In the genomic region with DNA sequence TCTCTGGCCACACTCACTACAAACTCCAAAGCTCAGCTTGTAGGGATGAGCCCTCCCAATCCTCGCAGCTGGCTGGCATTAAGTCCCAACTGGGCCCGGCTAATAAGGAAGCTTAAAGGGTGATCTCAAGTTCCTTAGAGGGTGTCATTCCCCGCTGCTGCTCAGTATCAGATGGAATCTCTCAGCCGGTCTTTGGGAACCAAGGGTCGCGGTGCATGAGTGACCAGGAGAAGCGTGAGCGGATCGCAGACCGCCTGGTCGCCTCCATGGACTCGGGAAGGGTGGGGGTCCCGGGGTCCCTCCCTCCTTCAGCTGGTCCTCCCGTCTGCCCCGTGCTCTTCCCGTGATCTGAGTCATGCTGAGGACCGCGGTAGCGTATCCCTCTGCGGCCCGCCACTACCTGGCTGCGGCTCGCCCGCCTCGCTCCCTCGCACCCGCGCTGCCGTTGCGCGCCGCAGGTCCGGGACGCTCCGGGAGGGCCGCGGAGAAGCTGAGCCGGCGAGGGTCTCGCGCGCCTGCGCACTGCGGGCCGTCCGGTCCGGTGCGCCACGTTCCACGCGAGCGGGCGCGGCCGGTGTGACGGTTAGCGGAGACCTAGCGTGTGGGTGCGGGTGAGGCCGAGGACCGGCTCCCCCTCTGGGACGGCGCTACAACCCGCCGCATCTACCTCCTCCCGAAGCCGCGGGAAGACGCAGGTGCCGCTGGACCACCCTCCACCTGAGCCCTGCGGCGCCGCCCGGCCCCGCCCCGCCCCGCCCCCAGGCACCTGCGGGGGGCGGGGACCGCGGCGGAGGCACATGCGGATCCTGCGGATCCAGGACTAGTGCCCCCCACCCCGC, we compare ENCODE assay signal across 8 mouse cellular contexts. TPM values are rescaled to one million over a fixed set of nuclear protein-coding genes. Genes with fewer than 3 reads are reported as not detected.
DNase-seq lines count a peak whose midpoint lies in the region; ATAC-seq and TF ChIP-seq lines count a peak whose summit lies in the region.

Gene Tdrd5 (minus strand): TSS at position 754 of the 839 bp plus-strand sequence.

- TF ChIP-seq CTCF in brain, embryonic 14.5 days (IDR thresholded peaks at IDR 0.05; ENCODE audit: borderline replicate concordance, extremely low read depth, insufficient read depth, insufficient read length): no peak
- no peak for TF ChIP-seq CTCF in kidney, adult 2 months (conservative IDR thresholded peaks at IDR 0.05; ENCODE audit: insufficient read depth, insufficient read length, low read depth, low read length)
- no peak for TF ChIP-seq CTCF in liver, adult 2 months (IDR thresholded peaks at IDR 0.05; ENCODE audit: low read depth, low read length)

- H3K27me3 ChIP-seq in forebrain, embryonic 13.5 days: peaks cover 57% of the 10 kb centered on the region
- H3K27me3 ChIP-seq in kidney, adult 2 months (replicated peaks; ENCODE audit: control insufficient read depth, insufficient read depth, low read length): peaks cover 3% of the 10 kb centered on the region
- peaks cover 20% of the 10 kb centered on the region for H3K27me3 ChIP-seq in liver, adult 2 months (ENCODE audit: control insufficient read depth, insufficient read depth, low read length)
- peaks cover 53% of the 10 kb centered on the region for H3K27me3 ChIP-seq in neural tube, embryonic 13.5 days

- ATAC-seq in forebrain, embryonic 13.5 days: peak; percentile 90
- ATAC-seq in neural tube, embryonic 13.5 days (ENCODE audit: low read depth): peak; percentile 94

- under 1% methylated on average over 83 of the region's 85 CpGs for WGBS in forebrain, embryonic 13.5 days
- WGBS in kidney, adult 2 months: 1% methylated on average over 85 of the region's 85 CpGs
- 2% methylated on average over 85 of the region's 85 CpGs for WGBS in liver, adult 2 months
- under 1% methylated on average over 85 of the region's 85 CpGs for WGBS in neural tube, embryonic 13.5 days

- peak within 1 kb of the TSS; percentile 99 for H3K4me2 ChIP-seq in forebrain, embryonic 13.5 days
- H3K4me2 ChIP-seq in neural tube, embryonic 13.5 days: peak within 1 kb of the TSS; percentile 98

- peak within 1 kb of the TSS; percentile 65 for H3K9ac ChIP-seq in forebrain, embryonic 13.5 days
- H3K9ac ChIP-seq in liver, adult 2 months (ENCODE audit: low read depth, low read length): peak within 1 kb of the TSS; percentile 25; the same call in 1 of the 2 replicates
- peak within 1 kb of the TSS; percentile 76 for H3K9ac ChIP-seq in neural tube, embryonic 13.5 days

- no peaks in the 10 kb centered on the region for H3K9me3 ChIP-seq in forebrain, embryonic 13.5 days (replicated peaks)
- no peaks in the 10 kb centered on the region for H3K9me3 ChIP-seq in neural tube, embryonic 13.5 days

- H3K27ac ChIP-seq in forebrain, embryonic 13.5 days: no peak within 1 kb of the TSS
- no peak within 1 kb of the TSS for H3K27ac ChIP-seq in kidney, adult 2 months (ENCODE audit: insufficient read depth, low read depth, low read length)
- no peak within 1 kb of the TSS for H3K27ac ChIP-seq in liver, adult 2 months (replicated peaks; ENCODE audit: insufficient read depth, low read depth, low read length)
- no peak within 1 kb of the TSS for H3K27ac ChIP-seq in neural tube, embryonic 13.5 days (replicated peaks)

- no peaks in the 10 kb centered on the region for H3K36me3 ChIP-seq in forebrain, embryonic 13.5 days (ENCODE audit: poor library complexity, severe bottlenecking)
- H3K36me3 ChIP-seq in kidney, adult 2 months (ENCODE audit: control insufficient read depth, insufficient read depth, low read length): no peaks in the 10 kb centered on the region
- H3K36me3 ChIP-seq in liver, adult 2 months (ENCODE audit: control insufficient read depth, insufficient read depth, low read length): no peaks in the 10 kb centered on the region
- no peaks in the 10 kb centered on the region for H3K36me3 ChIP-seq in neural tube, embryonic 13.5 days

- H3K4me1 ChIP-seq in forebrain, embryonic 13.5 days: peaks cover 10% of the 10 kb centered on the region; the same call in 1 of the 2 replicates
- H3K4me1 ChIP-seq in kidney, adult 2 months (ENCODE audit: control insufficient read depth, insufficient read depth, low read length): 0 out of 2 replicates have a peak, but pooled peaks cover 3% of the 10 kb centered on the region
- H3K4me1 ChIP-seq in liver, adult 2 months (ENCODE audit: control insufficient read depth, insufficient read depth, low read length): 0 out of 2 replicates have a peak, but pooled peaks cover 2% of the 10 kb centered on the region
- H3K4me1 ChIP-seq in neural tube, embryonic 13.5 days (replicated peaks): peaks cover 12% of the 10 kb centered on the region; the same call in 1 of the 2 replicates

- H3K79me2 ChIP-seq in liver, adult 2 months (ENCODE audit: control insufficient read depth, insufficient read depth, low read length): no peaks in the 10 kb centered on the region

- peak within 1 kb of the TSS; percentile 71 for H3K4me3 ChIP-seq in forebrain, embryonic 13.5 days
- peak within 1 kb of the TSS; percentile 71 for H3K4me3 ChIP-seq in kidney, adult 2 months (ENCODE audit: insufficient read depth, low read depth, low read length)
- H3K4me3 ChIP-seq in liver, adult 2 months (ENCODE audit: insufficient read depth, low read depth, low read length): peak within 1 kb of the TSS; percentile 54; the same call in 1 of the 2 replicates
- H3K4me3 ChIP-seq in neural tube, embryonic 13.5 days: peak within 1 kb of the TSS; percentile 60

- DNase-seq in kidney, adult 18-20 months: peak; percentile 46
- no peak for DNase-seq in kidney, adult 11 months
- peak; percentile 65 for DNase-seq in brain, embryonic 14.5 days (ENCODE audit: low read depth)
- peak; percentile 27 for DNase-seq in kidney, adult 2 months
- no peak for DNase-seq in liver, adult 2 months (ENCODE audit: extremely low read depth, low read depth, low spot score)
- DNase-seq in thymus, postnatal 36 days: peak; percentile 72 to 78

- no peak for TF ChIP-seq POLR2A in brain, embryonic 14.5 days (IDR thresholded peaks at IDR 0.05; ENCODE audit: borderline replicate concordance, extremely low read depth, insufficient read depth, insufficient read length, poor library complexity, severe bottlenecking)
- no peak for TF ChIP-seq POLR2A in kidney, adult 2 months (IDR thresholded peaks at IDR 0.05; ENCODE audit: low read depth, low read length)
- no peak for TF ChIP-seq POLR2A in liver, adult 2 months (IDR thresholded peaks at IDR 0.05; ENCODE audit: extremely low read depth, insufficient read depth, low read length)

RNA-seq across cellular contexts. Expression of gene Tdrd5, which starts in this region (rescaled TPM):
- polyA plus RNA-seq in brain, embryonic 14.5 days (2012; rRNA removed): 0.91 and 1.1 TPM in 2 replicates
- polyA plus RNA-seq in forebrain, embryonic 13.5 days (2015; fragmentation: Nextera tagmentation; extraction: Ambion mirVana): 0.08 and 0.31 TPM in 2 replicates
- 2.8 and 3.4 TPM in 2 replicates for polyA plus RNA-seq in kidney, adult 2 months (2012; rRNA removed)
- not detected in 2 replicates for total RNA-seq in liver, adult 2 months (2014; rRNA removed)
- not detected in 2 replicates for polyA plus RNA-seq in liver, adult 2 months (2012; rRNA removed)
- polyA plus RNA-seq in neural tube, embryonic 13.5 days (2015; fragmentation: Nextera tagmentation; extraction: Ambion mirVana): 0.40 and 0.65 TPM in 2 replicates

Comparison
In these comparisons a context has a peak if more than half of its experiments do, and no peak if none do; other contexts are left out.
1. DNase-seq: peak in kidney, adult 18-20 months (single experiment), brain, embryonic 14.5 days (single experiment), kidney, adult 2 months (single experiment) and thymus, postnatal 36 days (2 of 2); none in kidney, adult 11 months (single experiment) and liver, adult 2 months (single experiment).
2. Peak in ATAC-seq, H3K4me3 ChIP-seq, H3K9ac ChIP-seq and H3K4me2 ChIP-seq in forebrain, embryonic 13.5 days; RNA of the gene not detected or under 1 TPM.
3. Peak in ATAC-seq, H3K4me3 ChIP-seq, H3K9ac ChIP-seq and H3K4me2 ChIP-seq in neural tube, embryonic 13.5 days; RNA of the gene not detected or under 1 TPM.
4. H3K9ac ChIP-seq: peak in every context shown above with its lines; median percentile 76 in neural tube, embryonic 13.5 days; 65 in forebrain, embryonic 13.5 days; 25 in liver, adult 2 months.
5. Peak in every context shown above with its lines, with median percentiles within 50 percentile points of each other: H3K4me3 ChIP-seq.